Mouse (Mus musculus) left cerebral cortex, postnatal 4 days (tissue): Measurements from ENCODE around the gene Rsph14. TPM values are rescaled to one million over a fixed set of nuclear protein-coding genes. Genes with fewer than 3 reads are reported as not detected.
A peak's percentile ranks its signal among the peaks of the same experiment; 100 is the strongest.

Experiments
- DNase-seq: peaks from one replicate; pipeline ENCODE4 v3.0.0-alpha.2; 2022
- intact Hi-C: fragments of 180-260 bp; cut with DNase I; formaldehyde crosslinking; loops from one replicate; pipeline ENCODE4 v1.15.1; 2025
- total RNA-seq, 2 experiments: library from RNA; stranded (reverse); gene quantifications; 2 replicates each; pipeline ENCODE4 v1.2.3; 2021

Rsph14 gene
- total RNA-seq, result under 1 TPM; 0.70 to 0.81 TPM

DNA sequence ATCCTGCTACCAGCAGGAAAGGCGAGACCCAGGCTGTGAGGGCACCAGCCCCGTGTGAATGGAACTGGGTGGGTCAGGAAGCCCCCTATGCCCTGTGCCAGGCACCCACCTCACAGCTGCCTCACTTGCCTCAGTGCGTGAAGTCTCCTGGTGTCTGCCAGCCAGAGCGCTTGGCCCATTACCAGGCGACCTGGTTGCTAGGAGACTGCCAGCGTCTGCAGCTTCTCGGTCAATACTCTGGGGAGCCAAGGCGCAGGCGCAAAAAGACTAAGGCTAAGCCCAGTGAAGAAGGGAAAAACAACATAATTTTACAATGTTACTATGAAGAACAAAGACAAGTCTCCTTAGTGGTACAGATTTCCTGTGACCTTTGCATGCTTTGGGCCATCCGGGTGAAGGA is at the start of gene Rsph14:
Gene Rsph14, minus strand, starts transcription at position 192 of the 400 bp plus-strand sequence.
- intact Hi-C loops, result no loop called here

DNA sequence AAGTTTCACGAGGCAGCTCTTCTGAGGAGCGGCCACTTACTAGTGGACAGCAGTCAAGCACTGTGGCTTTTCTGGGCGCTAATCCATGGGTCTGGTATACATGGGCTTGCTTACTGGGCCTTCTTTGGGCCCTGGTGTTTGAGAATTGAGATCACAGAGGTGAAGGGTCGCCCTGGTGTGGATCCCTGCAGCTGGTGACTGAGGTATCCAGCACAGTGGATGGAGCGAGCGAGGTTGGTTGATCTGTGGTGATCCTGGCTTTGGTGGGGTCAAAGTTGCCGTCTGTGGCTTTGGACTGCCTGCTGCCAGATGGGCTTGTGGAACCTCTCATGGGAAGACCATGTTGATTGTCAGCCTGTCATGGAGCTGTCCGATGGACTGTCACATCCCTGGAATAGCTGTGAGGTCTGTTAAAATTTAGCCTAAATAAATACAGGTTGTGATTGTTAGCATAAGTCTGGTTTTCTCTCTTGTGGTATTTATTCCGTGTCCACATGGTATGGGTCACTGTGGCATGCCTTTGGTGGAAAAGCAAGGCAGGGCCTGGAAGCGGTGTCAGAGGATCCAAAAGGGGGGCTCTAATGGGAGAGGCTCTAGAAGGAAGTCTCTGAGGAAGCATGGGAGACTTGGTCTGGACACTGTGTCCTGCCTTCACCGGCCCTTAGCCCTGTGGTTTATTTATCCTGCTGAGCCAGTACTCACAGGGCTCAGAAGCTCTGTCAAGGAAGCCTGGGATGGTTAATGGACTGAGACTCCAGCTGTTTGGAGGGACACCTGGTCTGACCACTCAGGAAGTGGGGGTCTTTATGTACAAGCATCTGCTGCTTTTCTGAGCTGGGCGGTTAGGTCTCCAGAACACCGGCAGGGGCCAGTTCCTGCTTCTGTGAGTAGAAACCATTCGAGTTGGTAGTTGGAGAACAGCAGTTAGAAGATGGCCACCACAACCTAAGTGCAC is 46.1 kb upstream of the Rsph14 start:
- DNase-seq, result no peak
- intact Hi-C loops, result no loop called here

More for the DNA sequence above, at the start of gene Rsph14:
- DNase-seq, result peak; percentile 96

DNA sequence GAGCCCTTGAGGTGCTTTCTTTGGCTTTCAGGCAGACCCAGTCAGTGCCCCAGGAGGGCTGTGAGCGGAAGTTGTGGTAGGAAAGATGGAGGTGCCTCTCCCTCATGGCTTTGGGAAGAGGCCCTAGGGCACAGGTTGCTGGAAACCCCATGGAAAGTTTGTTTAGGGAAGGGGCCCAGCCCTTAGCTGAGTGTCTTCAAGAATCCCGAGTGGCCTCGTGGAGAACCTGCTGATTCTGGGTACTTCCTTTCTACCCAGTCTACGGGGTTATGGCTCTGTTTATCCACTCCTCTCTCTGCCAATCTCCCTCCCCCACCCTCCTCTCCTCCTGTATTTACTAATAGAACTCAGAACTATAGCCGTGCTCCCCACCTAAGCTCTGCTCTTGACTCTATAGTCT is 43.3 kb upstream of the Rsph14 start:
- DNase-seq, result no peak
- intact Hi-C loops, result no loop called here

DNA sequence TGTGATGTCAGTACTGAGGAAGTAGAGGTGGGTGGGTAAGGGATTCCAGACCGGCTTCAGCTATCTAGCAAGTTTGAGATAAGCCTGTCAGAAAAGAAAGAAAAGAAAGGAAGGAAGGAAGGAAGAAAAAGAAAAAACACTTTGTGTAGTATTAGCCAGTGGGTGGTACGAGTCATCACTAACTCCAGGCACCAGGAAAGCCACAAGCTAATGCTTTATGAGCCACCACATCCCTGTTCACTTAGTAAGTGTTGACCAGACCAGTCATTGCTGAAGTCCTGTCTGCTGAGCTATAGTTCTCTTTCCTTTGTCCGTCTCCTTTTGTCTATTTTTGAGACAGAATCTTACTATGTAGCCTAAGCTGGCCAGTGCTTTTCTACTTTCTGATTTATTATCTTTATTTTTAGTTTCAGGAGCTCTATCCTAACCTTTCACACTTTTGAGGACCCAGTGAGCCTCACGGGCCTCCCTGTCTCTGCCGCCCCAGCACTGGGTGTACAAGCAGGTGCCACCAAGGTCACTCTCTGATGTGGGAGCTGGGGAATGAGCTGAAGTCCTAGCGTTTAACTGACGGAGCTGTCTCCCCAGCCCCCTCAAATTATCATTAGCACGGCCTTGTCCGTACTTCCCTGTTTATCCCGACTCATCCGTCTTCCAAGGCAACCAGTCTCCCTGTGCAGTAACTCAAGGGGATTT is 38.0 kb upstream of the Rsph14 start:
- intact Hi-C loops, result no loop called here
- DNase-seq, result no peak

DNA sequence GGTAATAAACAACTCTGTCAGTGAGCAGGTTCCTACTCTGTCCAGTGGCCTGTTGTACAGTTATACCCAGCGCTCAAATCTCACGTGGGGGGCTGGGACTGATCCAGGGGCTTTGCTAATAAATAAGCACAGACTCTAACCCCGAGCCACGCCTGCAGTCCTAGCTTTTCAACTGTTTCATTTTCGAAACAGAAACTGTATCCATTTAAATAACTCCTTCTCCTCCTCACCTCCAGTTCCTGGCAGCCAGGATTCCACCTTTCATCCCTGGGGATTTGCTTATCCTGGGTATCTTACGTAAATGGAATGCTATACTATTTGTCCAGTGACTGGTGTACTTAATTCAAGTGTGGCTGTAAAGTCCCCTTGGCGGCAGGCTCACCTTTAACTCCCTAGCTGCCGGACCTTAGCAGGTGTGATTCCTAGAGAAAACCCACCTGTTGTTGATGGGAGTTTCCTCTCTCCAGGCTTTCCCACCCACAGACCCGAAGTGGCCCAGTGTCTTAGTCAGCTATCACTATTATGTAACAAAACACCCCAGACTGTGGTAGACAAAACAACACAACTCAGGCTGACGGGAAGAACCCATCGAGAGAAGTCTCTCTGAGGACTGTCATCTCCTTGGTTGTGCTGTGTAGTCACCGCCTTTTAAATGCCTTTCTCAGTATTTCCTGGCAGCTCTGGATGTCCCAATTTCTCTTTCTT is 36.4 kb upstream of the Rsph14 start:
- intact Hi-C loops, result no loop called here
- no peak for DNase-seq

DNA sequence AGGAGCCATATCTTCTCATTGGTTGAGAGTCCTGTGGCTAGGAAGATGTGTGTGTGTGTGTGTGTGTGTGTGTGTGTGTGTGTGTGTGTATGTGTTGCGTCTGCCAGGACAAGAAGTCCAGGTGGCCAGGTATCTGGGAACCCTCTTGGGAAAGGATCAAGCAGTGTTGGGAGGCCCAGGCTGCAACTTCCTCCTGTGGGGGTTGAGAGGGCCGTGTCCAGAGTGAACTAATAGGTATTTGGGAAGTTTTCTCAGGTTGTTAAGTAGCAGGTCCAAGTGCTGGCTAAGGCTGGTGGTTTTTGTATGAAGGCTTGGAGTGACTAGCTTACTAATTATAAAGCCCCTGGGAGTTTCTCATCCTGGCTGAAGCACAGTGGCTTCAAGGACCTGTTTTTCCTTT is 35.7 kb upstream of the Rsph14 start:
- DNase-seq, result no peak
- intact Hi-C loops, result no loop called here

DNA sequence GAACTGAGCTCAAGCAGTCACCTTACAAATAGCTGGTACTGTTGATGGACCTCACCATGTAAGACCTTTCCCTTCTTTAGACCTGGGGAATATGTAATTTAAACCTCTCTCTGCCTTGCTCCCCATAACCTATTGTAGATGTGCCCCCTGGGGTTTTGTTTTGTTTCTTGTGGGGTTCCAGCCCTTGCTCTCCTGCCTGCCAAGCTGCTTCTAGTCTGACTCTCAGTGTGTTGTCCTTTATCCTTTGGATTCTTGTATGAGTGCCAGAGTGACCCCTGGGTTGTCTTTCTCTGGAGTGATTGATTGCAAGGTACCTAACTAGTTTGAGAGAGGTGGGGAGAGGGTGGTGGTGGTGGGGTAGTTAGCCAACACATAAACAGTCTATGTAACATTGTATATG is 35.1 kb upstream of the Rsph14 start:
- intact Hi-C loops, result no loop called here
- DNase-seq, result no peak

DNA sequence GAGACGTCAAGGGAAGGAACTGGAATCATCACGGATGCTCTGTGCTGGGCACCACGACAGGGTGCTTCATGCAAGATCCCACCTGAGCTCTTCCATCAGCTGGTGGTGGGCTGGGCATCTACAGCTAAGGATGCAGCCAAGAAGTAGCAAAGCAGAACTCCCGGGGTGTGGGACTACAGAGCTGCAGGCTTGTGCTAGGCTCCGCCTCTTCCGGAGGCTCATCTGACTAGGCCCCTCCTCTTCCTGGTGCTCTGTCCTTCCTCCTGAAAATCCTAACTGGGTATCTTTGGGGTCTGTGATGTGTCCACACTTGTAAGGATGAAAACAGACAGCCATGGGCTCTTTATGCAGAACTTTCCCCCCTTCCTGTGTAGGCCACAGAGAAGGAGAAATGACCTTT is 33.3 kb upstream of the Rsph14 start:
- intact Hi-C loops, result no loop called here

DNA sequence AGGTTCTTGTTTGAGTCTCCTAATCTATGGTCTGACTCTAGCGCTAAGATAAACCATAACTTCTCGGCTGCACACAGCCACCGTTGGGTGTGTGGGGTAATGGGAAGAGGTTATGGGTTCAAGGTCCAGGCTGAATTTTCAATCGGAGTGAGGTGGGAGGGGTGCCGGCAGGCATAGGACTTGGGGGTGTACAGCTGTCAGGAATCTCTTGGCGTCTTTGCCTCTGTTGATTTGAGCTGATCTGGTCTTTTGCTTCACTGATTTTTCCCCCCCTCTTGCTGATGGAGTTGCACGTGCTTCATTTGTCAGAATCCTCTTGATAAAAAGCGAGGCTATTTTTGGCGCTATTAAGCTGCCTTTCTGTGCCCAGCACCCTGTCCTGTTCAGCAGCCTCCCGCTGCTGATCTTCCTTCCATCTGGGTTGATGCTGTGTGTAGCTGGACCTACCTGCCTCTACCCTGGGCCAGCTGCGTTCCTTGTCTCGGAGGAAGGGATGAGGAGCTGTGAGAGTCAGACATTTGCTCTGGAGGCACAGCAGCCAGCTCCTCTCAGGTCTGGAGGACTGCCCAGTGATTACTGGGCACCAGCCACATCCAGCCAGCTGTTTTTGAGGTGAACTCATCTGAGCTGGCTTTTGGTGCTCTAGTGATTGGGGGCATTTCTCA is 31.0 kb upstream of the Rsph14 start:
- DNase-seq, result no peak
- intact Hi-C loops, result no loop called here

More for the DNA sequence above, 33.3 kb upstream of the Rsph14 start:
- DNase-seq, result no peak

DNA sequence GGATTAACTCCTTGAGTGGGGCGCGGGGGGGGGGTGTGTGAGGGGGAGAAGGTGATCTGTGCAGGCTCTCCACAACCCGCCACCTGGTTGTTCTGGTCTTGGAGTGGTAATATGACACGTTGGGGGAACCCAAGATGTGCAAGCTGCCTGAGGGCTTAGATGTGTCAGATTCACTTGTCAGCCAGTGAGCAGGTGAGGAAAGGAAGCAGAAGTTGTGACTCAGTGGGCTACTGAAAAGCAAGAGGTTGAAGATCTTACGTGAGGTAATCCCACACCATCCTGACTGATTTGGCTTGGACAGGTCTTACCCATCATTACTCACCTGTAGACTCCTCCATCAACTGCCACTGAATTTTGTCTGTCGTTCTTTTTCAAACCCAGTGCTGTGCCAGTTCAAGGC is 30.2 kb upstream of the Rsph14 start:
- DNase-seq, result no peak
- intact Hi-C loops, result no loop called here

DNA sequence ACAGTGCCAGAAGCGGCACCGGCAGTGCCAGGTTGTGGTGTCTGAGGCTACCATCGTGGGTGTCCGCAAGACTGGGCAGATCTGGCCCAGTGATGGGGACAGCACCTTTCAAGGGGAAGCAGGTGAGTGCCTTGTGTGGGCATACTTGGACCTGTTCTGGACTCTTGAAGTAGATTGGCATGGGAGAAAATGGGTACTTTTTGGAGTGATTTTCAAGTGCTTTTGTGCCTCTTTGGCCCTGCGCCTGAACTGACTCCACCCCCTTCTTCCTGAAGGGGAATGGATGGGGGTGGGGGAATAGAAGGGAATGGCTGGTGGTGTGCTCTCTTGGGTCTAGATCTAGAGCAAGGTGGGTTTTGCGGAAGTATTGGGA is 29.8 kb upstream of the Rsph14 start:
- peak; percentile 28 for DNase-seq
- intact Hi-C loops, result no loop called here

DNA sequence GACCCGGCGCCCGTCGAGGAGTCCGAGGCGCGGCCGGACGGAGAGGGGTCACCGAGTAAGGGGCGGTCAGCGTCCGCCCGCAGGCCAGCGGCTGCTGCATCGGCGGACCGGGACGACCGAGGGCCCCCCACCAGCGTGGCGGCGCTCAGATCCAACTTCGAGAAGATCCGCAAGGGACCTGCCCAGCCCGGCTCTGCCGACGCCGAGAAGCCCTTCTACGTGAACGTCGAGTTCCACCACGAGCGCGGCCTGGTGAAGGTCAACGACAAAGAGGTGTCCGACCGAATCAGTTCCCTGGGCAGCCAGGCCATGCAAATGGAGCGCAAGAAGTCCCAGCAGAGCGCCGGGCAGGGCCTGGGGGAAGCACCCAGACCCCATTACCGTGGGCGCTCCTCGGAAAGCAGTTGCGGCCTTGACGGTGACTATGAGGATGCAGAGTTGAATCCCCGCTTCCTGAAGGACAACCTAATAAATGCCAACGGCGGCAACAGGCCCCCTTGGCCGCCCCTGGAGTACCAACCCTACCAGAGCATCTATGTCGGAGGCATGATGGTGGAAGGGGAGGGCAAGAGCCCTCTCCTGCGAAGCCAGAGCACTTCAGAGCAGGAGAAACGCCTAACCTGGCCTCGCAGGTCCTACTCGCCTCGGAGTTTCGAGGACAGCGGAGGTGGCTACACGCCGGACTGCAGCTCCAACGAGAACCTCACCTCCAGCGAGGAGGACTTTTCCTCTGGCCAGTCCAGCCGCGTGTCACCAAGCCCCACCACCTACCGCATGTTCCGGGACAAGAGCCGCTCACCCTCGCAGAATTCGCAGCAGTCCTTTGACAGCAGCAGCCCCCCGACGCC is 29.2 kb upstream of the Rsph14 start:
- peak; percentile 28 for DNase-seq
- intact Hi-C loops, result no loop called here

DNA sequence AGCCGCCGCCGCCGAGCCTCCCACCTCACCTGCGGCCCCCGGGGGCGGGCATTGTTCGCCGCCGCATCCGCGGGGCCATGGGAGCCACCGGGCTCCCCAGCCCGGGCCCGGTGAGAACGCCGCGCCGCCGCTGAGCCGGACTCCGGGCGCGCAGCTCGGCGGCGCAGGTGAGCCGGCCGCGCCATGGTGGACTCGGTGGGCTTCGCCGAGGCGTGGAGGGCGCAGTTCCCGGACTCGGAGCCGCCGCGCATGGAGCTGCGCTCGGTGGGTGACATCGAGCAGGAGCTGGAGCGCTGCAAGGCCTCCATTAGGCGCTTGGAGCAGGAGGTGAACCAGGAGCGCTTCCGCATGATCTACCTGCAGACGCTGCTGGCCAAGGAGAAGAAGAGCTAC is 28.5 kb upstream of the Rsph14 start:
- intact Hi-C loops, result no loop called here
- DNase-seq, result peak; percentile 28

DNA sequence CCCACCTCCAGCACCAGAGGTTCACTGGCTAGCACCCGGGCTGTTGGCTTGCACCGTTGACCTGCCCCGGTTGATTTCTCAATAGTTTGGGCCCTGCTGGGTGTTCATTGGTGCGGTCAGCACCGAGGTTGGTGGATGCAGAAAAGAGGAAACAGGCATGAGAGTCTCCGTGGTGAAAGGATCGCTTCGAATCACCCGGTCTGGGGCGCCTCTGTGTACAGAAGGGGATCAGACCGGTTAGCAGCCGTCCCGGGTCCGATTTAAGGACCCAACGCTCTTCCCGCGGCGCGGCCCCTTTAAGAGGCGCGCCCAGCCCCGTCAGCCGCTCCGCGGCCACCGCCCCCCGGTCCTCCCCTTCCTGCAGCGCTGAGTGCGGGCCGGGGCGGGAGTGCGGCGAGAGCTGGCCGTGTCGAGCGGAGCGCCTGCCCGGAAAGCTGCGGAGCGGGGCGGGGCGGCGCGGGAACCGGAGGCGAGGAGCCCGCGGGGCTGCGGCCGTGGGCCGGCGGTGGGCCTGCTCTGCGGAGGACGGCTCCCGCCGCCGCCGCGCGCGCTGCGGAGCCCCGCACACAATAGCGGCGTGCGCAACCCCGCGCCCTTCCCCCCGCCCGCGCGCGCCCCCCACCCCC is 27.9 kb upstream of the Rsph14 start, which contains the start of gene Bcr:
Gene Bcr, plus strand, starts transcription at position 376 of the 626 bp plus-strand sequence.
- DNase-seq, result peak; percentile 76
- intact Hi-C loops, result no loop called here

DNA sequence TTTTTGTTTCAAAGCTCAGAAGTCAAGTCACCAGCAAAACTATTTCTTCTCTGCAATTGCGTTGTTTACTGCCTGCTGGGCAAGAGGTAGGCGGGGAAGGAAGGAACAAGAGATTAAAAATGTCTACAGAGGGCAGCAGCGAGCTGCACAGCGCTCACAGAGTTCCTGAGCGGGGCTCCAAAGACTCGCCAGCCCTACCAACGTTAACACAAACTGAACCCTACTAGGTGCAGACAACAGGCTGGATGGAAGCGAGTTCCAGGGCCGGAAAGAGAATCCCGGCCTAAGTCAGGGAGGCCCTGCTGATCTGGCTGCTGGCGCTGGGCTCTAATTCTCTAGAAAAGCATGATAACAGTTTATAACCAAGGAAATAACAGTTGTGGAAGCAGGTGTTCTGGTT is 27.0 kb upstream of the Rsph14 start:
- DNase-seq, result peak; percentile 71
- intact Hi-C loops, result loop anchor here (1.0 kb wide), 1 partner anchor 92 kb away; no protein-coding TSS in a partner anchor

DNA sequence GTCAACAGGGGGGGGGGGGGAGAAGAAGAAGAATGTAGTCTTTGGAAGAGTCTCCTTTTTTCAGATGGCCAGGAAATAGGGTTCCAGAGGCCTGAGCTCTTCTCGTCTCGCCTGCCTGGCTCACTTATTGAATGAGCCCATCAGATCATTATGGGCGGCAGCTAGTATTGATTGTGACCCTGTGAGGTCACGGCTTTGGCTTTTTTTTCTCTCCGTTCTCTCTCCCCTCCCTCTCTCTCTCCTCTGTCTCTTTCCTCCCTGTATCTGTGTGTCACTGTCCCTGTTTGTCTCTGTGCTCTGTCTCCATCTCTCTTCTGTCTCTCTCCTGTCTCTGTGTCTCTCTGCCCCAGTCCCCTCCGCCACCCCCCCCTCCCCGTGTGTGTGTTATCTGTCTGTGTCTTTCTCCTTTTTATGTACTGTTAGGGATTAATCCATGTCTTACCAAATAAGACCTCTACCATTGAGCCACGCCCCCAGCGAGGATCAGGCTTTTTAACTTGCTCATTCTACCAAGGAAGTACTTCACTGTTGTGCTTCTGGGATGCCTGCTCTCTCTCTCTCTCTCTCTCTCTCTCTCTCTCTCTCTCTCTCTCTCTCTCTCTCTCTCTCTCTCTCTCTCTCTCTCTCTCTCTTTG is 26.5 kb upstream of the Rsph14 start:
- intact Hi-C loops, result loop anchor here (1.0 kb wide), 1 partner anchor 92 kb away; no protein-coding TSS in a partner anchor

DNA sequence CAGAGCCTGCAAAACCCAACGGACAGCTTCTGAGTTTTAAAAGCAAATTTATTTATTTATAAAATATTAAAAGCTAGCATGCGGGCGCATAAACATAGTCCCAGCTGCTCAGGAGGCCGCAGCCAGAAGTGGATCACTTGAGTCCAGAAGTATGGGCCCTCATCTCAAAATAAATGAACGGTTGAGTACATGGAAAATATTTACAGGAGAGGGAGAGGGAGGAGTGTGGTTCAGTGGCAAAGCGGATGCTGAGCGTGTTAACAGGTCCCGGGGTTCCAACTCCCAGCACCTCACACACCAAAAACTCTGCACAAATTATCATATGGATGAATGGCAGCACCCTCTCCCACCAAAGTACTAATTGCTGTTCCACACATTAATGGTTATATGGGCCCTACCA is 25.9 kb upstream of the Rsph14 start:
- no peak for DNase-seq
- intact Hi-C loops, result no loop called here

More for the DNA sequence above, 26.5 kb upstream of the Rsph14 start:
- DNase-seq, result no peak

DNA sequence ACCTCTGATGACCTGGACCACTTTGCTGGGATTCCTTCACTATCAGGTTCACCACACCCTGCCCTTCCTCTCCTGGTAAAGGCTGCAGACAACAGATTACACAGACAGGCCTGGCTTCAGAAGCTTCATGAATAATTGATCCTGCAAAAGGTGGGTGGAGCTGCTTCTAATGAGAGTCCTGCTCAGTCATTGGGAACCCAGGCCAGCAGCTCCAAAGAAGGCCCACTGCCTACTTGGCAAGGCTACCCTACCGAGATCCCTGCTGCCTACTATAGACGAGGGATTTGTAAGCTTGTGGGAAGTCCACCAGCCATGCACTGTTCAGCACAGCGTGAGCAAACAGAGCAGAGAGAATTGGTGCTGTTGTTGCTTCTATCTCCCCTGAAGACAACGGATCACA is 23.9 kb upstream of the Rsph14 start:
- intact Hi-C loops, result no loop called here
- no peak for DNase-seq

DNA sequence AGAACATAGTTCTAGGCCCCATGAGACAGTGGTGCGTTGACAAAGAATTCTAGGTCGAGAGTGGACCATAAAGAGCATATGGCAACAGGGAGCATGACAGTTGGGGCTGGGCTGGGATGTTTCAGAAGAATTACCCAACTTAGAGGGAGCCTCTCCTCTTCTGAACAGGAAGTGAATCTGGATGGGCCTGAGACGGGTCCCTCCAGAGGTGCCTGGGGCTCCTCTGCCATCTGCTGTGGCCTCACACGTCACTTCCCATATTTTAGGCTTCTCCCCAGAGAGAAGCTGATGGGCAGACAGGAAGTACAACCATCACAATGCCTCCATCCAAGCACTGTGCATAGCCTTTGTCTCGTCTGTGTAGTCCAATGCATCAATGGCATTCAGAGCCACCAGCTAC is 23.3 kb upstream of the Rsph14 start:
- intact Hi-C loops, result no loop called here
- DNase-seq, result no peak
